Mouse (Mus musculus) brain, embryonic 14.5 days (tissue): ENCODE results near the gene Ccnj. TPM values are rescaled to one million over a fixed set of nuclear protein-coding genes. Genes with fewer than 3 reads are reported as not detected.

Experiments used
- DNase-seq: peaks from one replicate; pipeline ENCODE4 v3.0.0-alpha.2; 2011; ENCODE audit warnings: low read depth
- CTCF ChIP-seq: fragments of 200-500 bp; IDR thresholded peaks from 2 replicates; pipeline ENCODE4 v1.5.1; 2012; ENCODE audit warnings: inconsistent platforms, mild to moderate bottlenecking, moderate library complexity, borderline replicate concordance; ENCODE audit not compliant: insufficient read depth, insufficient read length; ENCODE audit errors: extremely low read depth
- POLR2A ChIP-seq: fragments of 200-500 bp; IDR thresholded peaks from 2 replicates; pipeline ENCODE4 v1.6.1; 2012; ENCODE audit warnings: mild to moderate bottlenecking, inconsistent platforms, borderline replicate concordance; ENCODE audit not compliant: poor library complexity, insufficient read depth, insufficient read length, severe bottlenecking; ENCODE audit errors: extremely low read depth
- polyA plus RNA-seq: library from polyadenylated mRNA; depleted of rRNA; stranded (reverse); fragments of >200 nt; gene quantifications from 2 replicates; pipeline ENCODE4 v1.2.3, GENCODE M21; 2012; rRNA removed

The Ccnj gene
- 24.4 and 26.9 TPM in 2 replicates for polyA plus RNA-seq

DNA sequence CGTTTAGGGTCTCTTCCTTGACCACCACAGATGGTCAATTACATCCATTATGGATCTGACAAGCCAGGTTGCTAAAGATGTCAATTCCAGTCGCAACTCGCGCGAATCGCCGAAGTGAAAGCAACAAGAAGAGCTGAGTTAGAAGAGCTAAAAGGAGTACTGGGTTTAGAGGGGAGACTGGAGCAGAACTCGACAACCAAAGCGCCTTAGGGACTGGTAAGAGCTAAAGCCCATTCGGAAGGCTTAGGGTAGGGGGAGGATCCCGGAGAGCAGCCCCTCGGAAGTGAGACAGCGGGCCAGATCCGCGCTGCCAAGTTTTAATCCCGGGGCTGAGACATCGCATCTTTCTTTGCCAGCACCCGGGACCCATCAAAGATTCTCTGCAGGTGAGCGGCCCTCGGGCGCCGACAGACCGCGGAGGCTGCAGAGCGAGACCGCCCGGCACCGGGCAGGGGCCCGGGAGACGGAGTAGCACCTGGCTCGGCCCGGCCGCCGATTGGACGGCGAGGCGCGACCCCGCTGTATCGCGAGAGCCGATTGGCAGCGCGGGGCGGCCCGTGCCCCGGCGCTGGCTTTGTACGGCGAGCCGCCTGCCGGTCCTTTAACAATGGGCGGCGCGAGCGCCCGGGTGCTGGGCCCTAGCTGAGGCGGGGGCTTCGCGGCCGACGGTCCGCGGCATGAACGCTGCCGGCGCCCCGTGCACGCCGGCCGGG is at the start of gene Ccnj:
Ccnj (plus strand) TSS at position 577 of the 713 bp plus-strand sequence.
- DNase-seq, result peak; percentile 96
- TF ChIP-seq POLR2A (peak; percentile 98), CTCF (no peak)

DNA sequence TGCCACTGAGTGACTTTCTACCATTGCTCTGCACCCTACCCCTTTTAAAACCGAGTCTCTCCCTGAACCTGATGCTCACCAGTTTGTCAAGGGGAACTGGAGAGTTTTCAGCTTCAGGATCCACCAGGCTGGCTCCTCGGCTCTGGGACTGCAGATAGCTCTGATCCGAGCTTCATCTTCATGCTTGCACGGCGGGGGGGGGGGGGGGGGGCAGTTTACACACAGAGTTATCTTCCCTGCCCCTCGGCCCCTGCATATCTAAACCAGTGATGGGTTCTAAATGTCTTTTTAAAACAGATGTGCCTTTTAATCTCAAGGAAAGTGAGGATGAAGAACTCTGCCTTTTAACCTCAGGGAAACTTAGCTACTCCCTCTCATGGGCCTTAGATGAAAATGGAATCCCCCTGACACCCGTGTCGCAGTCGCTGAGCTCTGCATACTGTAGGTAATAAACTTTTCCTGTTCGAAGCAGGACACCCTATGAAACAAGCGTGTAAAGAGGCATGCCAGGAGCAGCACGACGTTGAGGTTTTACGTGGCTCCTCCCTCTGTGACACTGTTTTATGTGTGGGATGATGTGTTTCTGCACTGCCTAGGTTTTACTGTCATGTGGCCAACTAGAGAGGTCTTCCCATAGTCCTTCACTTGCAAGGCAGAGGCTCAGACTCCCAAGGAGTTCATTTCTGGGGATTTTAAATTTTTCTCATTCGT is 42.9 kb upstream of the Ccnj start:
- no peak for DNase-seq

DNA sequence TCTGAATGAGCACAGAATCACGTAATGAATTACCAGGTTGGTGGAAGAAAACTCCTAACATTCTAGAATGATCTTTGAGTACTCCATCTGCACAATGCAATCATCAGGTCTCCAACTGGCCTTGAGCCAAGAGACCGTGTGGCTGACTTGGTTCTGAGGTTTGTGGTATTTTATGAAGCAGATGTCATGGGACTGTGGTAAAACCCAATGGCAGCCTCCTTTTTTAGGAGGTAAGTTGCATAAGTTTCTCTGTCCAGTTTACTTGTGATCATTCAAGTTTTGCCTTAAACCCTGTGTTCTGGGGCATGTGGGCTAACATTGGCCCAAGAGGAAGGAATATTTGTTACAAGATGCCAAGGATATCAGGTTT is 42.4 kb upstream of the Ccnj start:
- DNase-seq, result no peak
- no peak for TF ChIP-seq POLR2A
- TF ChIP-seq CTCF, result no peak

More for the DNA sequence above, 42.9 kb upstream of the Ccnj start:
- TF ChIP-seq CTCF (no peak), POLR2A (no peak)

DNA sequence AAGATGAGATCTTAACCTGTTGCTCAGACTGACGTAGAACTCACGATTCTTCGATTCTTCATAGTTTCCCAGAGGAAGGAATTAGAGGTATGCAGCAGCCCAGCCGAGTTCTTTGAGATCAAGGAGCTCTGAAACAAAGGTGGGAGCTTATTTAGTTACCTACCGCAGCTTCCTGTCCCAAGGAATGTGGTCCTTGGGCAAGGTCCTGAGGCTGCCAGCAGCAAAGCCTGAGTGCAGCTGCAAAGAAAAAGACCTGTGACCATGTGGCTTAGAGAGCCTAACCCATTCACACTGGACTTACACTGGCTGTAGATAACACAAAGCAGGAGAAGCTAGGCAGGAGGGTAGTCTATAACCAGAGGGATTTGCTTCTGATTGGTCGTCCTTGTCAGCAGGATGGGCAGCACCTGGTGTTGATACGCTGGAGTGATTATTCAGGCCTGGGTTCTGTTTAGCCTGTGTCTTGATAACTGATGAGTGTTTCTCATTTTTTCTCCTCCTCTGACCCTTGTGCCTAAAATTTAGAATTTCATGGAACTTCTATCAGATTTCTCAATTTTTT is 25.8 kb upstream of the Ccnj start:
- TF ChIP-seq CTCF (no peak), POLR2A (no peak)
- no peak for DNase-seq

DNA sequence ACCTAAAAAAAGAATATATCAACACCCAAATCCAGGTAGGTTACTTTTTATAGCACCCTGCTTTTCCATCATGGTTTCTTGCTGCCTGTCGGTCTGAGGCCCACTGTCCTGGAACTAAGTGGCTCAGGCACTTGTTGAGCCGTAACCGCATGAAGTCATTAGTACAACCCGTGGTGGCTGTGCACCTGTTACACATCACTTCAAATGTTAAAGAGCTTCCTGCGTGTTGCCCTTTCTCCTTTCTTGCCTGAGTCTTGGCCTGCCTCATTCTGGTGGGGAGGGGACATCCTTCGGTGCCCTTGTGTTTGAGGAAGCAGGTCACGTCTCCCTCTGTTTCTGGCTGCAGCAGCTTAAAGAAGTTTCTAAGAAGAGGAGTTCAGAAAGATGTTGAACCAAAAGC is 21.2 kb upstream of the Ccnj start:
- no peak for TF ChIP-seq POLR2A
- TF ChIP-seq CTCF, result no peak
- no peak for DNase-seq

DNA sequence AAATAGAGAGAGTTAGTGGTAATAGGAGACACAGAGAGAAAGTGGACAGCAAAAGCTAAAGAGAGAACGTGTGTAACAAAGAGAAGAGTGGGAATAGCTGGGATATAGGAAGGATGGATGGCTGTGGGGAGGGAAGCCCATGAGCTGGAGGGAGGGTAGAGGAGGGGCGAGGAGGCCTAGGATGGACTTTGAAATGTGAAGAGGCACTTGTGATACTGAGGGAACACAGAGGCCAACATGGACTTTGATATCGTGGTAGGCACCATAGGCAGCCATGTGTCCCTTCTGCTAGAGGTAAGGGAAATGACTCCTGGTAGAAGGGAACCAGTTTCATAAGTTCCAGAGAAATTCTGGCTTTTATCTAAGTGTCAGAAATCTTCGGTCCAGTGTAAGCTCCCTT is 19.2 kb upstream of the Ccnj start:
- no peak for TF ChIP-seq CTCF
- TF ChIP-seq POLR2A, result no peak

DNA sequence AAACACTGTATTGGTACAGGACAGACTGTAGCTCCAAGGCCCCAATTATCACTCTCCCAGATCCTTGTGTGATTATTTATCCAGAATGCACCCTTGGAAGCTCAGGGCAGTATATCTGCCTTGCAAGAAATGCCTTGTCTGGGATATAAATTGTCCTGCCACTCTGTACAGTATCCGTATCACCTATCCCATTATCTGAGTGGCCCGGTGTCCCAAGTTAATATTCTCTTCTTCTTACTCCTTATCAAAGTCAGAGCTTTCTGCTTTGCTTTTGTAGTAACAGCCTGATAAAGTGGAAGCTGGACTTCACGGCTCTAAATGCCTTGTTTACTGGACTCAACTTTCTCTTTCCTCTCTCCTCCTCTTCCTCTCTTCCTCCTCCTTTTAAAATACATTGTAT is 18.3 kb upstream of the Ccnj start:
- no peak for DNase-seq
- no peak for TF ChIP-seq POLR2A
- TF ChIP-seq CTCF, result no peak

More for the DNA sequence above, 19.2 kb upstream of the Ccnj start:
- DNase-seq, result no peak

DNA sequence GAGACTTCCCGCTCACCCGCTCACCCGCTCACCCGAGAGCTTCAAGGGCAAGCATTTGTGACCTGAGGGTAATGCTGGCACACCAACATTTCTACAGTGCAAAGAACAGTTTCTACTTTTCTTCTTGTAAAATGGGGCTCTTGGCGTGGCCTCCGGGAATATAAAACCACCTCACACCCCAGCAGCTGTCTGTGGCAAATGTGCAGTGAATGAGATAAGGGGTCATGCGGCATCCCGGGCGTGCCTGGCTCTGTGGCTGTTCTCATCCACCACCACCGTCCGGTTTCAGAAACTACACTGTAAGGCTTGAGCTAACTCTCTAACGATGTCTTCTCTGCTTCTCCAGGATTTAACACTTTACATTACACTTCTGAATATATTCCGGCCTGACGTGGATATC is 17.7 kb upstream of the Ccnj start:
- no peak for DNase-seq
- TF ChIP-seq CTCF, result no peak
- no peak for TF ChIP-seq POLR2A

DNA sequence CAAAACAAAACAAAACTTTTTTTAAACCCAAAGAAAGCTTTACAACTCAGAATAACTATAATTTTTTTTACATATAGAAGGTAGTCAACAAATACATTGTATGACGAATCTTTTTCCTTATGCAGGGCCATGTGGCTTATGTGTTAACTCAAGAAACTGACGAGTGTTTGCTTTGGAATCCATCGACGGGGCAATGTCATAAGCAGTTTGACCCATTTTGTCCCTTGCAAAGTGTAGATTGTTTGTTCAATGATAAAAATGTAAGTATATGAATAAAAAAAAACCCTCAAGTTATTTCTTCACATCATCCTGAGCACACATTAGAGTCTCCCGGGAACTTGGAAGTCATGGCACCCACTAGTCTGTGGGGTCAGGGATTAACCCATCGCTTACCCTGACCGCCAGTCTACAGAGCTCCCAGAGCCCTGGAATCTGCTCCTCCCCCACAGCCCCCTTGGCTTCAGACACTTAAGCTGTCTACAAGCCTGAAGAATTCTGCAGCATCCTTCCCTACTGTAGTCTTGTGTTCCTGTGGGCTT is 15.4 kb upstream of the Ccnj start:
- no peak for TF ChIP-seq CTCF
- no peak for TF ChIP-seq POLR2A
- DNase-seq, result no peak

DNA sequence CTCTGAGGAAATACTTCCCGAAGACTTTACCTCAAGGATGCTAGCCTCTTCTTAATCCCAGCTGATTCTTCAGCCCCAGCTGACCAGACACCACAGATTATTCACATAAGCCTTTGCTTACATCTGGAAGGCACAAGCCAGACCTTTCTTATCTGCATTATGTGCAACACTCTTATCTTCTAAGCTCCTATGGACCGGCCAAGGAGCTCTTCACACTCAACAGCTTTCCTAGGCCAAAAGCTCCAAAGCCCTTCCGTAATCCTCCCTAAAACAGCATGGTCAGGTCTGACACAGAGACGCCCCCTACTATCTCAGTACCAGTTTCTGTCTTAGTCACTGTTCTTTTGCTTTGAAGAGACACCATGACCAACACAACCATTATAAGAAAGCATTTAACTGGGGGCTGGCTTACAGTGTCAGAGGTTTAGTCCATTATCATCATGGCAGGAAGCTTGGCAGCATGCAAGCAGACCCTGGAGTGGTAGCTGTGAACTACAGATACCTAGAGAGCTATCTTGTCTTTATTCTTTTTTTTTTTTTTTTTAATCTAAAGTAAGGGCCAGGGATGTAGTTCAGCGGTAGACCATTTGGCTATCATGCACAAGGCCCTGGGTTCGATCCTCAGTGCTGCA is 13.1 kb upstream of the Ccnj start:
- no peak for DNase-seq
- no peak for TF ChIP-seq POLR2A
- no peak for TF ChIP-seq CTCF

DNA sequence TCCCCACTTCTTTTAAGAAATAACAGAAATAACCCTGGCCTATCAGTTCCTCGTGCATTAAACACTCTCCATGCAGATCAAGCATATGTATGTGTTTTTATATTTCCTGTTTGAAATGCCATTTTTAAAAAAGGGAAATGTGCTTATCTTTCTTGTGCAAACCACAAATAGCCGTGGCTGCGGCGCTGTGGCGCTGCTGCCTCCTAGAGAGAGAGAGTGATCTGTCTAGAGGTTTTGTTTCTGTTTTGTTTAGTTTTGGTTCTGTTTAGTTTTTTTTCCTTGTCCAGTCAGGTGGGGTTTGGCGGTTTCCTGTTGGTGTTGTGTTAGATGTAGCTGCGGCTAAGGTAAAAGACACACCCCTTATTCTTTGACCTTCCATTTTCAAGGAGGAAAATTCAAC is 12.3 kb upstream of the Ccnj start:
- TF ChIP-seq CTCF, result no peak
- no peak for TF ChIP-seq POLR2A
- DNase-seq, result no peak

DNA sequence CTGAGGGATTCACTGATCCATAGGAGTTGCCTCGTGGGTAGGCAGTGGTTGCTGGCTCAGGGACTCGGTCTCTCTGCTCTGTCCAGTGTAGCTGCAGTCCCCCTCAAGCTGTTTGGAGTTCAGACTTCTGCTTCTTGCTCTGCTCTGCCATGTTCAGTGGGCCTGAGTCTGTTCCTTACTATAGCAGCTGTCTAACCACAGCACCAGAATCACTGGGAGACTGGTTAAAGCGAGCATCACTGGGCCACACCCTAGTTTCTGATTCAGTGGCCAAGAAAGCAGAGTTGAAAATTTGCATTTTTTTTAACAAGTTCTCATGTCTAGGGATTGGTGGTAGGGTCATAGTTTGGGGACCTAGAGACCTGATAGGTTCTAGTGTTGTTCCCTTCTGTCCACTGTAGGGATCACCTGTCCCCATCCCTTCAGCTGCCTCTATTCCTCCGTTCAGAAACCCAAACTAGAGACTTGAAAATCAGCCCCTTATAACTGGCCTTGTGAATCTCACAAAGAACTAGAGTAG is 9.7 kb upstream of the Ccnj start:
- TF ChIP-seq POLR2A (no peak), CTCF (no peak)
- DNase-seq, result no peak

DNA sequence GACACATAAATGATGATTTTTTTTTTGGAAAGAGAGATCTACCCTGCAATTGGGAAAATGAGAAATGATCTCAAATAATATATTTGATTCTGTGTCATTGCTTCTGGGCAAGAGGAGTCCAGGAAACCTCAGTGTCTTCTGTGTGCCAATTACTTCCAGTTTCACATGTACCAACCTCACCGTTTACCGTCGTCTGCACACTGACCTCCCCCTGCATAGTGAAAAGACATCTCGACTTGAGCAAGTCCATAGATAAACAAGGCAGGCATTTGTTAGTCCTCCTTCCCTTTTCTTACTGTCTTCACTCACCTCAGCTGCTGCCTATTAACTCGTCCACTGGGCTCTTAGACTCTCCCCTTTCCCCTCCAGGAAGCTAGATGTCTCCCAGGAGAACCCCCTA is 5.4 kb upstream of the Ccnj start:
- DNase-seq, result no peak
- TF ChIP-seq POLR2A, result no peak
- TF ChIP-seq CTCF, result no peak

DNA sequence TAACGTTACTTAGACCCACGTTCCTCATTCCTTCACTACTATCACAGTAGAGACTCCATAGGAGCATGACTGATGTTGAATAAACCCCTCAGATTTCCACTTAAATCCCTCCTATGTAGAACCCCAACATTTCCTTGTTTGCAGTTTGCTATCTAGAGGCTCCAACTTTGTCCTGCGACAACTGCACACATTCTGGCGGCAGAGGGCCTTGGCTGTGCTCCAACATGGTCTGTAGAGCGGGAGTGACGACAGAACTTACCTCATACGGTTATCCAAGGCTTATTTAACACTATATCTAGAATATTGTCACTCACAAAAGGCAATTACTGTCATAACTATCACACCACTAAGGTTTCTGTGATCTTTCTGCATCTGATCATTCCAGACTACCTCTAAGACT is 4.3 kb upstream of the Ccnj start:
- no peak for DNase-seq
- TF ChIP-seq CTCF, result no peak
- no peak for TF ChIP-seq POLR2A

DNA sequence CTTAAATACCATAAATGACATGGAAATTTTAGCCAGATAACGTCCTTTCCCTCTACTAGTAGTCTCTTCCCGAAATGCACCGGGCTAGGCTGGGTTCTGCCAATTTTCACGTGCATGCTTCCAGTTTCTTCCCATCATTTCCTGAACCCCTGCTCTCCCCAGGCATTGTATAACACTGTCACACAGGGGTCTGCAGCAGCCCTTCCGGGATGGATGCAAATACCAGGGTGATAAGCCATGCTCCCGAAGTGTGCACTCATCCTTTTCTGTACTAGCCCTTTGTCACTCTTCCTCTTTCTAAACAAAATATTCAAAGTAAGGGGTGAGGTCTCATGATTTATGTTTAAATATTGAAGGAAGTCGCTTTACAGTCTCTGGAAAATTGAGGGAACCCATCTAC is 881 bp upstream of the Ccnj start:
- peak; percentile 17 for DNase-seq
- TF ChIP-seq CTCF (no peak), POLR2A (no peak)
